Mouse (Mus musculus) thymus, postnatal 25 days (tissue): ENCODE data around the gene Fam114a2.
A peak's percentile ranks its signal among the peaks of the same experiment; 100 is the strongest.

ENCODE experiments used
- DNase-seq: peaks from one replicate; pipeline ENCODE4 v3.0.0; 2022

Gene Fam114a2

DNA sequence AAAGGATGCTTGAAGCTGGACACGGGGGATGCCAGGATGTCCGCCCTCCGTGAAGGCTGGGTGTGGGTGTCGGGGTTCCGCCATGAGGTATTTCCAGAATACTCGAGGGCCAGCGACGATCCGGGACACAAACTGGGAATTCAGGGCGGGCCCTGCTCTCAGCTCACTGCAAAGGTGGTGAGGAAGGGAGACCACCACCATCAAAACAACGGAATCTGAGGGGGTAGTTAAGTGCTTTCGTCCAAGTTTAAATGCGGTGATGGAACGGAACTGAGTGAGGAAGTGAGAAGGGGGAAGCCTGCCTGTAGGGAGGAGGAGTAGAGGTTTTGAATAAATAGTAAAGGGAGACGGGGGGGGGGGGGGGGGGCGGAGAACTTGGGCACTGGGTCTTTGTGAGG is 333 bp upstream of the Fam114a2 start:
- DNase-seq = no peak

- DNase-seq = no peak
Measured at GRCm38 (mm10) chr11:57516946-57517441, 1.4 kb downstream of the Fam114a2 start.

GRCm38 (mm10) chr11:57515218-57515617 is 3.2 kb downstream of the Fam114a2 start:
- DNase-seq = no peak

GRCm38 (mm10) chr11:57506899-57507298 is 11.5 kb downstream of the Fam114a2 start:
- DNase-seq = no peak

GRCm38 (mm10) chr11:57503155-57503554 is 15.3 kb downstream of the Fam114a2 start:
- no peak for DNase-seq

GRCm38 (mm10) chr11:57498215-57498614 is 20.2 kb downstream of the Fam114a2 start:
- DNase-seq = no peak

- no peak for DNase-seq
Measured at GRCm38 (mm10) chr11:57497701-57498100, 20.7 kb downstream of the Fam114a2 start.

- no peak for DNase-seq
Measured at GRCm38 (mm10) chr11:57496462-57497039, 21.9 kb downstream of the Fam114a2 start.

DNA sequence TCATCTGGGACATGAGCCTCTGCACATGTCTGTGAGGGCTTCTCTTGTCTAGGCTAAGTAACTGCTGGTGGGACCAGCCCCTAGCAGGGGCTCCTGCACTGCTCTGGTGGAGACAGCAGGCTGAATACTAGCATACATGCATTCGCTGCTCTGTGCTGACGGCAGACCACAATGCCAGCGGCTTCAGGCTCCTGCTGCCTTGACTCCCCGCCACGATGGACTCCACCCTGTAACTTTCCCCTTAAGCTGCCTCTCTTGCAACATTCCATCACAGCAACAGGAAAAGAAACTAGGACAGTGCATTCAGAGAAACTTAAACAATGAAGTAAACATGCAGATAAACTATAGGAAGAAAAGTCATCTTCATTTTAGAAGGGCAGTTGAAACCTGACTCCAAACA is 30.0 kb downstream of the Fam114a2 start:
- DNase-seq = no peak

DNA sequence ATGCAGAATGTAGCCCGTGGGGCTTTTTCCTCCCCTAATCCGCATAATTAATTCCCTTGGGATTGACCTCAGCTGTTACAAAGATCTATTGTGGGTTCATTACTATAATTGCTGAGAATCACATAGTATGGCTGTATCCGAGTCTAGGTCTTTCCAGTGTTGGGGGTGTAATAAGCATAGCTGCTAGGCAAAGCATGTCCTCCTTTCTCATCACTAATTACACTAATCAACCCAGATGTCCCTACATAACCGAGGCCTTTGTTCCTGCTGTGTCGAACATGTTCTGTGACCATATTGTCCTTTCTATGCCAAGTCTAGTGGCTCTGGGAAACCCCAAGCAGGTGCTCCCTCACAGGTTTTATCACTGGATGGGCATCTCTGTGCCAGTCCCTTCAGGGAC is 40.3 kb downstream of the Fam114a2 start:
- no peak for DNase-seq

GRCm38 (mm10) chr11:57475119-57475518 is 43.3 kb downstream of the Fam114a2 start:
- DNase-seq = peak; percentile 37

GRCm38 (mm10) chr11:57474296-57474941 is 44.0 kb downstream of the Fam114a2 start:
- DNase-seq = no peak

DNA sequence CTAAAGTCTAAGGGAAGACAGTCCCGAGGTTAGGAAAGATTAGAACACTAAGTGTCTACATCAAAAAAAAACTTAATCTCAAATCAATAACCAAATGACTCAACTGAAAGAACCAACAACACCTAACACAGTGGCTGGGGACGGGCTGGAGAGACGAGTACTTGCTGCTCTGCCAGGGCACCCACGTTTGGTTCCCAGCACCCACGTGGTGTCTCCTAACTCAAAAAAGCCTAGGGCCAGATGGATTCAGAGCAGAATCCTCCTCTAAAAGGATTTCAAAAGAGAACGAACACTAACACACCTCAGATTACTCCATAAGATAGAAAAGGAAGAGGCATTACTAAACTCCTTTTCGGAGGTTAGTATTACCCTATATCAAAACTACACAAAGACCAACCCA is 47.4 kb downstream of the Fam114a2 start:
- DNase-seq = no peak

- no peak for DNase-seq
Measured at GRCm38 (mm10) chr11:57470056-57470455, 48.4 kb downstream of the Fam114a2 start.

DNA sequence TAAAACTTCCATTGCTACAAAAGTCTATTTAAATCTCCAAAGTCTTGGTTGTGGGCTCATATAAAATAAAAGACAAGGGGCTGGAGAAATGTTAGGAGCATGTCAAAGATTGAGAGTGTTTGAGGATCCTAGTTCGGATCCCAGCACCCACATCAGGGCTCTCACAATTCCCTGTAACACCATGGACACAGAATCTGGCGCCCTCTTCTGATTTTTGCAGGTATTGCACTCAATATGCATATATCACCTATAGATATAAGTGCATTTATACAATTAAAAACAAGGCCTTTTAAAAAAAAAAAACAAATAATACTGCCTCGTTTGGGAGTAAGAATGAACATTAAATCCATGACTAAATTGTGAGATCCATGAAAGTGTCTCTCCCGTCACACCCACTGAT is 49.7 kb downstream of the Fam114a2 start:
- DNase-seq = no peak

- peak; percentile 44 for DNase-seq
Measured at GRCm38 (mm10) chr11:57467159-57468110, 51.0 kb downstream of the Fam114a2 start.

GRCm38 (mm10) chr11:57465844-57466243 is 52.6 kb downstream of the Fam114a2 start:
- no peak for DNase-seq

- DNase-seq = peak; percentile 21
Measured at GRCm38 (mm10) chr11:57465025-57465424, 53.4 kb downstream of the Fam114a2 start.

DNA sequence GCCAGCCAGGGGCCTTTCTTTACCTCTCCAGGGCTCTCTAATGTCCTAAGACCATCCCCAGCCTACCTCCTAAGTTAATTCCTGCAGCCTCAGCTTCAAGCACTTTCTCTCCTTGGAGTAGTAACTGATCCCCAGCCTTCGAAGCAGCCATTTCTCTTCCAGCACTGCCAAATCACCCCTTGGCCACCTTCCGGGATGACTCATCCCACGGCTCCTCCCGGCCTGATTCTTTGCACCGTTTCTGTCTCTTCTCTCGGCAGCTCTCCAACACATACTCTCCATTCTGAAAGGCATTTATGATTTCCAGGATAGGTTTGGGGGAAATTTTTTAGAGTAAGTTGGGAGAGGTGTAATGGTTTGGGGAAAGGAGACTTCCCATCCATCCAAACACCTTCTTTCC is 58.7 kb downstream of the Fam114a2 start:
- DNase-seq = no peak

DNA sequence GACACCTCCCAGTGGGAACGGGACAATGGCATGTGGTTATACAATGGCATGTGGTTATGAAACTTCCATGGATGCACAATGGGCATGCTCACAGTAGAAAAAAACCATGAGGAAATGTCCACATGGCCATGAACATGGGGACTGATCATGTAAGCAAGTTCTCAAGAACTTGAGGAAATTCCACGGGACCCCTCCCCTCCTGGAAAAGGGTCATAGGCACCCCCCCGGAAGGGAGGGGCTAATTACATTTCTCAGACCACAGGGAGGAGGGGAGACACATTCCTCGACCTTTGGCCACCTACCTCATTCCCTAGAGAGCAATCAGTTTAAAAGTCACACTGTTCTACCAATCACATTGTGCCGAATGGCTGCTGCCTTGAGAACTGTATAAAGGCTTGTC is 64.0 kb downstream of the Fam114a2 start:
- no peak for DNase-seq

DNA sequence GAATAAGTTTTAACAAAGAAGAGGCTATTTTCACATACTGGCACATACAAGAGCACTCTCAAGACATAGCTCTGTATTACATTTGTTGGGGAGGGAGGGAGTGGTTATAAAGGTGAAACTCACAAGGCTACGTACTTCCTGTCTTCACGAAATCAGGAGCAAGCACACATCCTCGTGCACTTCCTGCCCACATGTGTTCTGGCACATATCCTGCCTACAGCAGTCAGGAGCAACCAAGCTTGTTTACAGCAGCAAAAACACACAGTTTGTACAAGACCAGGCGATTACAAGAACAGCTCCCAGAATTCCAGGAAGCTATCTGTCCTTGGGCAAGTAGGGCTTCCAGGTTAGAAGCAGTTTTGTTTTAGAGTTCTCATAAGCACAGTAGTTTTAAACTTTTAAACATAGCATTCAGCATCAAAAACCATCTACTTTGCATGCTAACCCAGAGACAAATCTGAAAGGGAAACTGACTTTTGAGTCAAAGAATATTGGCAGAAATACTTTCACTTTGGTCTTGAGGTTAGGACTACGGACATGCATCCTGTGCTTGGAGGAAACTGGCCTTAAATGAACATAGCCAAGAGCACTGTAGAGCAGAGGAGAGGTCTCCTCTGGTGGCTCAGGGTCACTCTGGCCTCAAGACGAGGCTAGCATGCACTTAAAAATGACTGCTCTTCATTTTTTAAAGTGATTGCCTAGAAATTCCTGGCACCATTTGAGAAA is 73.0 kb downstream of the Fam114a2 start:
- peak; percentile 15 for DNase-seq

DNA sequence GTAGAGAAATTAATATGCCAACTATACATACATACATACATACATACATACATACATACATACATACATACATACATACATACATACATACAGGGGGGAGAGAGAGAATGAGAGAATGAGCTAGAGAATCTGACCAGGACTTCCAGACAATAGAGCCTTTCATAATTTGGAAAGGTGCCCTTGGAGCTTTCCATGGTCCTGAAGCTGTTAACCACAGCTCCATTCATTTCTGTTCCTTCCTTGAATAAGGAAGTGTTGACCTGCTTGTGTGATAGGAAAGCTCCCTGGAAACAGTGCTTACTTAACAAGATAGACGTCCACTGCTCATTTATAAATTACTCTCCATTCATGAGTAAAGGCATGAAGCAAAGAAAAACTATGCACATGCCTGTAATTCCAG is 84.3 kb downstream of the Fam114a2 start:
- no peak for DNase-seq
